Mouse (Mus musculus) intestine, embryonic 14.5 days (tissue): ENCODE measurements around the gene D430042O09Rik. TPM values are rescaled to one million over a fixed set of nuclear protein-coding genes. Genes with fewer than 3 reads are reported as not detected.

Experiments
- ATAC-seq: fragments of 200-750 bp; cut with Nextera tagmentation; replicated peaks from 2 replicates; pipeline ENCODE4 v1.8.0; 2017; ENCODE audit warnings: low read depth, moderate number of reproducible peaks, moderate TSS enrichment, moderate library complexity; ENCODE audit not compliant: low FRiP score, low TSS enrichment
- DNase-seq: peaks from one replicate; pipeline ENCODE4 v3.0.0-alpha.2; 2018; ENCODE audit warnings: low spot score
- H3K27ac ChIP-seq: fragments of 300-500 bp; sonication (generic); 2 replicates; pipeline ENCODE4 v1.5.1; 2014; ENCODE audit warnings: low read depth, mild to moderate bottlenecking, control low read depth
- H3K27me3 ChIP-seq: fragments of 300-500 bp; sonication (generic); replicated peaks from 2 replicates; pipeline ENCODE4 v1.6.1; 2014; ENCODE audit warnings: low read length, control low read depth; ENCODE audit not compliant: control insufficient read depth, insufficient read depth
- H3K36me3 ChIP-seq: fragments of 300-500 bp; sonication (generic); 2 replicates; pipeline ENCODE4 v1.6.1; 2014; ENCODE audit warnings: low read length, control low read depth; ENCODE audit not compliant: control insufficient read depth, insufficient read depth
- H3K4me1 ChIP-seq: fragments of 300-500 bp; sonication (generic); replicated peaks from 2 replicates; pipeline ENCODE4 v1.6.1; 2014; ENCODE audit warnings: low read length, control low read depth, mixed read lengths; ENCODE audit not compliant: control insufficient read depth, insufficient read depth
- H3K4me2 ChIP-seq: fragments of 300-500 bp; sonication (generic); 2 replicates; pipeline ENCODE4 v1.6.1; 2014; ENCODE audit warnings: low read length
- H3K4me3 ChIP-seq: fragments of 300-500 bp; sonication (generic); 2 replicates; pipeline ENCODE4 v1.5.1; 2014; ENCODE audit warnings: low read depth, low read length, control low read depth, mixed read lengths
- H3K9ac ChIP-seq: fragments of 300-500 bp; sonication (generic); 2 replicates; pipeline ENCODE4 v1.6.1; 2014; ENCODE audit warnings: mild to moderate bottlenecking, low read length
- H3K9me3 ChIP-seq: fragments of 300-500 bp; sonication (generic); 2 replicates; pipeline ENCODE4 v1.6.1; 2016; ENCODE audit warnings: low read length, control low read depth; ENCODE audit not compliant: control insufficient read depth
- WGBS: fragments of 180-500 bp; shearing (Covaris S2); extraction: QIAGEN DNeasy Blood & Tissue Kit; methylation state at CpG from one replicate; pipeline ENCODE4 v1.1.7; 2014; 5-methylcytosine and 5-hydroxymethylcytosine counted together
- polyA plus RNA-seq: library from polyadenylated mRNA; unstranded; fragments of >200 nt; fragmentation: Nextera tagmentation; extraction: Ambion mirVana; gene quantifications from 2 replicates; pipeline ENCODE4 v1.2.1, GENCODE M21; 2014

The D430042O09Rik gene
- polyA plus RNA-seq, 1 experiment from 2014 or later: 7.7 TPM

DNA sequence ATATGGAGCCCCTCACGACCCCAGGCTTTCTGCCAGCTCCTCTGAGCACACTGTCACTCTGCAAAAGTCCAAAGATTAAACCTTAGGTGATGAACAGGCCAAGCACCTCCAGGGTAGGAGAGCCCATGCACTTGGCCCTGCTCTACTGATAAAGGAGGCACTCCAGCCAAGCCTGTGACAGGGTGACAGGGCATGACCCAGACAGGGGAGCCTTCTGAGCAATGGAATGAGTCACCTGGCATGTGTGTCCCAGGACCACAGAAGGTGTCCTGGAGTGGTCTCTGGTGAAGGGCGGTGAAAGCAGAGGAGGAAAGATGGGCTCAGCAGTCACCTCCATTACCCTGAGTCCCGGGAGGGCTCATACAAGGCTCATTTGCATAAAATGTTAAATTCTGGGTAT is 151.9 kb downstream of the D430042O09Rik start:
- no peak overlapping the region for H3K9ac ChIP-seq
- WGBS: 76% methylated on average over 3 of the region's 3 CpGs
- DNase-seq (no peak), ATAC-seq (no peak)
- H3K4me3 ChIP-seq: no peak overlapping the region
- H3K9me3 ChIP-seq: no peaks in the 10 kb centered on the region
- H3K4me2 ChIP-seq: no peak overlapping the region
- peaks cover 5% of the 10 kb centered on the region for H3K4me1 ChIP-seq
- H3K27me3 ChIP-seq: no peaks in the 10 kb centered on the region
- H3K27ac ChIP-seq: no peak overlapping the region
- 0 out of 2 replicates have a peak, but pooled peaks cover 4% of the 10 kb centered on the region for H3K36me3 ChIP-seq

DNA sequence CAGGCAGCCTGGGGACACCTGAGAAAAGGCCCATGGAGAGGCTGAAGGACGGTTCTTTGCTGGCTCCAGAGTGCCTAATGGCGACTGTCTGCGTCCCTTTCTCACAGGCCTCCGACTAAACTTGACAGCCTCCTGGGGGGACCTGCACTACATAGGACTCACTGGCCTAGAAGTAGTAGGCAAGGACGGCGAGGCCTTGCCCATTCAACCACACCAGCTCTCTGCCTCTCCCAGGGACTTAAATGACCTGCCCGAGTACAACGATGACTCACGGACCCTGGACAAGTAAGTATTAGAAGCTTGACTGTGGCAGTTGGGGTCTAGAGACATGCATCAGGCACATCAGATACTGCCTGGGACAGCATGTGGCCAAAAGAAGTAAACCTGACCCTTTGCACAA is 152.7 kb downstream of the D430042O09Rik start:
- 90% methylated on average over 9 of the region's 9 CpGs for WGBS
- Histone ChIP-seq H3K9ac (no peak overlapping the region), H3K4me3 (no peak overlapping the region), H3K4me2 (no peak overlapping the region), H3K27ac (no peak overlapping the region), H3K27me3 (no peaks in the 10 kb centered on the region), H3K4me1 (peaks cover 13% of the 10 kb centered on the region), H3K9me3 (no peaks in the 10 kb centered on the region), H3K36me3 (0 out of 2 replicates have a peak, but pooled peaks cover 4% of the 10 kb centered on the region)
- ATAC-seq: no peak
- no peak for DNase-seq

DNA sequence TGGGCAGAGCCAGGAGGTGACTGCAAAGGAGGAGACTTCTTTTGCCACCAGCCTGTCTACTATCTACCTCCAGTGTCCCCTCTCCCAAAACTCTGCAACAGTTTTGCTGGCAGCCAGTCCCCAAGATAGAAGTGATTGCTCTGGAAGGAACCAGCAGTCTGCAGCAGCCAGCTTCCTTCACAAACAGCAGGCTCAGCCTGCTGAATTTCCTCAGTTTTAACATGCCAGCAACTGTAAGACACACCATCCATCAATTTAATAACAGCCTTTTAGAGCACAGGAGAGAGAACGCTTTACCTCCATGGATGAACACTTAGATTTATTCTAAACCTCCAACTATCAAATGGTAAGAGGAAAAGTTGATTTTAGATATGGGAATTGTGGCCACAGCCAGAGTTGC is 156.3 kb downstream of the D430042O09Rik start:
- 15% methylated on average over 1 of the region's 1 CpGs for WGBS
- H3K36me3 ChIP-seq: no peaks in the 10 kb centered on the region

DNA sequence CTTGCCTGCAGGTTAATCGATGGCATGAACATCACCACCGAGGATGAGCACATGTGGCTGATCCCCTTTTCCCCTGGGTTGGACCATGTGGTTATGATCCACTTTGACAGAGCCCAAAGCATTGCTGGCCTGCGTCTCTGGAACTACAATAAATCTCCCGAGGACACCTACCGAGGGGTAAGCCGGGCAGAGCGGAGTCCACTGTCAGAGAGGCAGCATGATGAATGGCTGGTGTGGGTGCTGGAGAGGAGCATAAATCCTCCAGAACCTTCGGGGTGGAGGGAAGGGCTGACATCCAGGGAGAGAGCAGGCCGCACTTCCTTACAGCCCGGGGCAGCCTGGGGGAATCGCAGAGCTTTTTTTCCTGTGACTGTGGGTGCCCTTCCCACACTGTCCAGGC is 157.5 kb downstream of the D430042O09Rik start:
- 27% methylated on average over 11 of the region's 11 CpGs for WGBS
- DNase-seq (no peak), ATAC-seq (no peak; the same call in 1 of the 2 replicates)

More for the DNA sequence above, 156.3 kb downstream of the D430042O09Rik start:
- DNase-seq (no peak), ATAC-seq (no peak)
- Histone ChIP-seq H3K9me3 (no peaks in the 10 kb centered on the region), H3K27ac (peak overlapping the region; percentile 3; the same call in 1 of the 2 replicates), H3K4me2 (no peak overlapping the region), H3K4me3 (no peak overlapping the region), H3K9ac (no peak overlapping the region), H3K4me1 (peaks cover 20% of the 10 kb centered on the region), H3K27me3 (no peaks in the 10 kb centered on the region)

DNA sequence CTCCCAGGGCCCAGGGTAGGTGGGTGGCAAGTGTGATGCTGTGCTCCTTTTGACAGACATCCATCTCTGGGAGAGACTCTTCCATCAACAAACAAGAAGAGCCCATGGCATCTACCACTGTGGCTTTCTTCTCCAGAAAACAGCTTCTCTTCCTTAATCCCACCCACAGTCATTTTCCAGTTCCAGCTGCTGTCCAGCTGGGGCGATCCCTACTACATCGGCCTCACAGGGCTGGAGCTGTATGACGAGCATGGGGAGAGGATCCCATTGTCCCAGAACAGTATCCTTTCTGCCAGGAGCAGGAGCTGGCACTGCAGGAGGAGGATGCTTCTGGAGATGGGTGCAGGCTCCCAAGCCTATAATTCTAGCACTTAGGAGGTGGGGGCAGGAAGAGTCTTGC is 160.9 kb downstream of the D430042O09Rik start:
- Histone ChIP-seq H3K36me3 (no peaks in the 10 kb centered on the region), H3K27me3 (no peaks in the 10 kb centered on the region), H3K4me1 (peaks cover 23% of the 10 kb centered on the region), H3K9ac (no peak overlapping the region), H3K4me3 (no peak overlapping the region), H3K9me3 (no peaks in the 10 kb centered on the region), H3K4me2 (no peak overlapping the region), H3K27ac (no peak overlapping the region)
- no peak for DNase-seq
- ATAC-seq: no peak
- 74% methylated on average over 3 of the region's 3 CpGs for WGBS

More for the DNA sequence above, 157.5 kb downstream of the D430042O09Rik start:
- Histone ChIP-seq H3K27ac (peak overlapping the region; percentile 22; the same call in 1 of the 2 replicates), H3K27me3 (no peaks in the 10 kb centered on the region), H3K9ac (no peak overlapping the region), H3K4me1 (peaks cover 20% of the 10 kb centered on the region), H3K9me3 (no peaks in the 10 kb centered on the region), H3K36me3 (no peaks in the 10 kb centered on the region), H3K4me3 (no peak overlapping the region), H3K4me2 (no peak overlapping the region)

DNA sequence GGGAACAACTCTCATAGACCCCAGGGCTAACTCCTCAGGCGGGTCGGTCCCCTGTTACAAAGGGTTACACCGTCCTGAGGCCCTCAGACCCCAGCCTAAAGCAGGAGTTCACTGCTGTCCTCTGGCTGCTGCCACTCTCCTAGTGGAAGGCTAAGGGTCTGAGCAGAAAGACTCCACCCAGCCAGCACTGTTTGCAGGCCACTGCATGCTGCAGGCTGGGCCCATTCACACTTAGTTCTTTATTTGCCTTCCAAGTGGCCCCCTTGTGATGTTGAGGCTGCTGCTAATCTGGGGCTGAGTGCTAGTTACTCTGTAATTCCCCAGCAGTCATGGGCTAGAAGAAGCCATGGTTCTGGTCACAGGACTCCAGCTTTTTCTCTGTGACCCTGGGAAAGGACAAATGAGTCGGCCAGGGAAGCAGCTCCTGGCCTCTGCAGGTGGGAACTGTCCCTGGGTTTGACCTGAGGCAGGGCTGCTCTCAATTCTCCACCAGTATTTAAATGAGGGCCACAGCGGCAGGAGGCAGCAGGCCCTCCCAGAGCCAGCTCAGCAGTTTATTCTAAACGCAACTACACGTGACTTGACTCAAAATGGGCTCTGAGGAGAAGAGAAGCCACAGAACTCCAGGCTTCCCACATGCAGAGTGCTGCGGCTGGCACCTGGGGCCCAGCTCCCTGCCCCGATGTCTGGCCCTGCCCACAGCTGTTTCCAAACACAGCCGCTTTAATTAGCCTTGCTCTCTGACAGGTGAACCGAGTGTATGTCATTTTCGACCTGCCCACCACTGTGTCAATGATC is 163.9 kb downstream of the D430042O09Rik start:
- H3K4me1 ChIP-seq: peaks cover 7% of the 10 kb centered on the region; the same call in 1 of the 2 replicates
- H3K27ac ChIP-seq: no peak overlapping the region
- no peak overlapping the region for H3K4me2 ChIP-seq
- ATAC-seq (no peak), DNase-seq (no peak)
- no peak overlapping the region for H3K4me3 ChIP-seq
- no peaks in the 10 kb centered on the region for H3K9me3 ChIP-seq
- no peak overlapping the region for H3K9ac ChIP-seq
- WGBS: 31% methylated on average over 12 of the region's 12 CpGs
- no peaks in the 10 kb centered on the region for H3K27me3 ChIP-seq
- H3K36me3 ChIP-seq: no peaks in the 10 kb centered on the region

DNA sequence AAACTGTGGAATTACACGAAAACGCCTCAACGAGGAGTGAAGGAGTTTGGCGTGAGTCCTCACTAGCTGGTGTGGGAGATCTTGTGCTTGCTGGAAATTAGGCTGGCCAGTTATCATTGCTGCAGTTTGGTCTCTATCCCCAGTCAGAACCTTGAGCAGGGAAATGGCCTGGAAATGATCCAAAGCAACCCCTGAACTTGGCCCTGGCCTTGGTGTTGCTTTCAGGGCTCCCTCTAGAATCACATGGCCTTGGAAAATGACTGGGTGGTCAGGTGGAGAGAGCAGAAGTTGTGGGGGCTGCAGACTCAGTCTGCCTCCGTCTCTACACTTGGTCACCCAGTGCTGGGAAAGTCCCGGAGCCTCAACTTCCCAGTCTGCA is 164.5 kb downstream of the D430042O09Rik start:
- Histone ChIP-seq H3K27ac (no peak overlapping the region), H3K9ac (no peak overlapping the region), H3K9me3 (no peaks in the 10 kb centered on the region), H3K4me3 (no peak overlapping the region), H3K4me1 (peaks cover 7% of the 10 kb centered on the region; the same call in 1 of the 2 replicates), H3K27me3 (no peaks in the 10 kb centered on the region), H3K4me2 (no peak overlapping the region), H3K36me3 (no peaks in the 10 kb centered on the region)
- WGBS: 62% methylated on average over 6 of the region's 6 CpGs
- no peak for DNase-seq
- ATAC-seq: no peak

DNA sequence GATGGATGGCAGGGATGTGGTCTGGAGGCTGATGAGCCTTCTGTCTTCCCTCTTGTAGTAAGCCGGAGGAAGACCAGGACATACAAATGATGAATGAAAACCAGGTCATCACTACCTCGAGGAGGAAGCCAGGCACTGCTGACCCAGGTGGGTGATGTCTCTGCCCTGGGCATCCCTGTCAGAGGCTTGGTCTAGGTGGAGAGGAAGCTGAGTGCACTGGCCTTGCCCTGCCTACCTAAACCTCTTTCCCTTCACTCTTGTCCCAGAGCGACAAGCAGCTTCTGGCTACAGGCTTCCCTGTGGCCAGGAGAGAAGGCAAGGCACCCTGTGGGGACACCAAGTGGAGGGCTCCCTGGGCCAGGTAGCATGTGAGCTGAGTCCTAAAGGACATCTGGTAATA is 165.2 kb downstream of the D430042O09Rik start:
- H3K4me3 ChIP-seq: no peak overlapping the region
- H3K36me3 ChIP-seq: no peaks in the 10 kb centered on the region
- no peaks in the 10 kb centered on the region for H3K9me3 ChIP-seq
- ATAC-seq: no peak
- no peak for DNase-seq
- no peak overlapping the region for H3K4me2 ChIP-seq
- H3K27ac ChIP-seq: no peak overlapping the region
- WGBS: 60% methylated on average over 3 of the region's 3 CpGs
- no peaks in the 10 kb centered on the region for H3K27me3 ChIP-seq
- H3K9ac ChIP-seq: no peak overlapping the region
- H3K4me1 ChIP-seq: peaks cover 7% of the 10 kb centered on the region; the same call in 1 of the 2 replicates
